Mouse (Mus musculus): ENCODE data around the gene Topbp1.

GRCm38 (mm10) chr9:103309832-103310231 lies 4.8 kb downstream of the Topbp1 start:
- no peak for TF ChIP-seq POLR2A (IDR thresholded peaks at IDR 0.05; ENCODE audit: extremely low read depth, insufficient read depth, low read length)
- TF ChIP-seq CTCF (IDR thresholded peaks at IDR 0.05; ENCODE audit: low read depth, low read length): no peak

Data from liver, adult 2 months (tissue).